14 mouse cellular contexts compared by ENCODE assay signal in the genomic region with DNA sequence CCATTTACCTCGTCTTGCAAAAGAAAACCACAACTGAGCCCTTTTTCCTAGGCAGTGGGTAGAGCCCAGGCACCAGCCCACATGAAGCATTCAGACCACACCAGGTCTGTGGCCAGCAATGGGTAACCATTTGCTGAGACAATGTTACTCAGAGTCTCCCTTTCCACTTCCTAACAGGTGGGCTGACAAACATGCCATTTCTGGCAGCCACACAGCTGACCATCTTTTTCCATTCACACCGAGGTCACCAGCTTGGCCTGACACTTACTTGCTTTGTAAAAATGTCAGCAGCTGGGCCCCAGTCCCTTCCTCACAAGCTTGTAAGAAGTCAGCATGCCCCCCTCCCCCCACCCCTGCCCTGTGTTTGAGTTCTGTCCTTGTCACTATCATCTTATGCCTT.
"Had no signal": no experiment of that assay in that cellular context is flagged by ENCODE, and none has a peak within 500 bp of the region (broad histone marks: within the 10 kb centered on the region; RNA-seq: fewer than 3 reads in every experiment).

No protein-coding gene starts in this region.

- H3K36me3 ChIP-seq: limb, embryonic 13.5 days; midbrain, embryonic 10.5 days; neural tube, embryonic 13.5 days had no signal

- H3K4me2 ChIP-seq: limb, embryonic 13.5 days; neural tube, embryonic 13.5 days had no signal

- H3K9me3 ChIP-seq: limb, embryonic 13.5 days; midbrain, embryonic 10.5 days; neural tube, embryonic 13.5 days had no signal

- H3K4me3 ChIP-seq: limb, embryonic 13.5 days; midbrain, embryonic 10.5 days; neural tube, embryonic 13.5 days had no signal

- DNase-seq: kidney, adult 8-10 months; kidney, postnatal 25 days; layer of hippocampus, postnatal 36 days; lung, adult 2 months; lung, postnatal 4 days; midbrain, embryonic 14.5 days; right cerebral cortex, postnatal 14 days; thymus, postnatal 25 days had no signal

- H3K4me1 ChIP-seq: neural tube, embryonic 13.5 days had no signal

- H3K9ac ChIP-seq: limb, embryonic 13.5 days; liver, embryonic 14.5 days; neural tube, embryonic 13.5 days had no signal

- H3K27ac ChIP-seq: limb, embryonic 13.5 days; liver, embryonic 14.5 days; midbrain, embryonic 10.5 days; neural tube, embryonic 13.5 days; stomach, postnatal 0 days had no signal

- ATAC-seq: lung, postnatal 0 days had no signal
